Mouse (Mus musculus) kidney, adult 2 months (tissue): ENCODE data around the gene Nlgn2.

Experiments used
- CTCF ChIP-seq: fragments of 200-500 bp; conservative IDR thresholded peaks from 2 replicates; pipeline ENCODE4 v1.5.1; 2011; ENCODE audit warnings: low read depth, mild to moderate bottlenecking, control low read depth, low read length, moderate library complexity, mixed read lengths; ENCODE audit not compliant: insufficient read depth, insufficient read length
- POLR2A ChIP-seq: fragments of 200-500 bp; IDR thresholded peaks from one replicate; pipeline ENCODE4 v1.6.1; 2011; ENCODE audit warnings: low read depth, low read length, control low read depth

DNA sequence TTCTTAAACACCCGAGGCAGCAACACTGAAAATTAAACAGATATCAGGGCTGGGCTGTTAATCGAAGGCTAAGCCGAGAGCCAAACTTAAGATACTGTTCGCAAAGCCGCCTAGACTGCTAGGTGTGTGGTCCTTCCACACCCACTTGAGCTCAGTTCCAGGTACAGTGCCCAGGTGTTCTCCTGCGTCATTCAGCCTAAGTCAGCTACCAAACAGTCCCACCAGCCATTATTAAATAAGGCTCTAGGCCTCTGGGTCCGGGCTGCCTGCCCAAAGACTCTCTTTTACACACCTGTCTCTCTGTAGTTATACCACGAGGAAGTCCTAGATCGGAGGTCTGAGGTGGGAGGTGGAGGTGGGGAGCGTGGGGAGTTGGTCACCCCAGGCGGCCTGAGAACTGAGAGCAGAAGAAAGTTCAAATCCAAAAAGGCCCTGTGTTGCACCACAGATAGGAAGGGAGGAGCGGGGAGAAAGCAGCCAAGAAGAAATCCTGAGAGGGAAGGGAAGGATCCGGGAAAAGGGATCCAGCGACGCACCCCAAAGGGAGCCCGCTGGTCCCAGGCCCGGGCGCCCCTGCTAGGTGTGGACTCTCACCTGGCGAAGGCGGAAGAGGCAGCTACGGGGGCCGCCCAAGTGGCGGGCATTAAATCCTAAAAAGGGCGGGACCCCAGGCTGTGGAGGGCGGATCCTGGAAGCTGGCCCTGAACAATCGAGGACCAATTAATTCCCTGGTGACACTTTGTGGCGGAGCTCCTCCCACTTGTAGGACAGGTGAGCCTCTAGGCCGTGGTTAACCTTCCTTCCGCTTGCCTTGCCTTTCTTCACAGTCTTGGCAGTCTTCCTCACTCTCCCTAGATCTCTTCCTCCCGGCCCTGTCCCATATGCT, 20.8 kb upstream of the Nlgn2 start, which contains the start of gene Tnk1:
- no peak for TF ChIP-seq CTCF
- TF ChIP-seq POLR2A = no peak
